Mouse (Mus musculus) kidney, adult 2 months (tissue): ENCODE results near the gene Naa40.

Source experiments
- CTCF ChIP-seq: fragments of 200-500 bp; conservative IDR thresholded peaks from 2 replicates; pipeline ENCODE4 v1.5.1; 2011; ENCODE audit warnings: low read depth, mild to moderate bottlenecking, control low read depth, low read length, moderate library complexity, mixed read lengths; ENCODE audit not compliant: insufficient read depth, insufficient read length
- POLR2A ChIP-seq: fragments of 200-500 bp; IDR thresholded peaks from one replicate; pipeline ENCODE4 v1.6.1; 2011; ENCODE audit warnings: low read depth, low read length, control low read depth

- TF ChIP-seq CTCF (no peak), POLR2A (no peak)
These were observed 28.5 kb upstream of the Naa40 start for GRCm38 (mm10) chr19:7269290-7270044.
